18 mouse cellular contexts compared by ENCODE assay signal in the genomic region with DNA sequence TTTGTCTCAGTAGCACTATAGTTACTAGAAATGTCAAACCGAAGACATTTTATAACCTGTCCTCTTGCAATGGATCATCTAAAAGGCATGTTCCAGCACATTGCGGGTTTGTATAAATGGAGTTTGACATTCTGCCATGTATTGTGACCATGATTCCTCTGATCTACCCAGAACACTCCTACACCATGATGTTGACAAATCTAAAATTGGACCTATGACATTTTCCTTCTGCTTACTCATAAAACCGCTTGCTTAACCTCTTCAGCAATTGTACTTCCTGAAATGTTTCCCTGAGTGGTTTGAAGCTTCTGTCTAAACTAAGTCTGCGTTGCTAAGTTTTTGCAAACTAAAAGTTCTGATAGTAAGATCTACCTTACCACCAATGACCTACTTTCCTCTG.
A peak's percentile ranks its signal among the peaks of the same experiment; 100 is the strongest.
DNase-seq lines count a peak whose midpoint lies in the region.
"Had no signal": no experiment of that assay in that cellular context is flagged by ENCODE, and none has a peak within 500 bp of the region (broad histone marks: within the 10 kb centered on the region; RNA-seq: fewer than 3 reads in every experiment).

No protein-coding gene starts in this region.

- DNase-seq in layer of hippocampus, adult 9-11 months = peak; percentile 21
- DNase-seq in layer of hippocampus, postnatal 25 days (ENCODE audit: extremely low spot score in 1 of 2, low spot score in 1 of 2) = no peak
- DNase-seq in lung, postnatal 36 days = peak; percentile 4
- no peak for DNase-seq in lung, postnatal 10 days
- peak; percentile 40 for DNase-seq in adipocyte (ENCODE audit: low spot score)
- peak; percentile 22 for DNase-seq in telencephalon, adult 2 months (ENCODE audit: low read depth, low spot score)
- DNase-seq in left cerebral cortex, adult 11 months (ENCODE audit: low spot score) = no peak
- DNase-seq in ovary, postnatal 36 days (ENCODE audit: low spot score) = no peak
- DNase-seq: adrenal gland, adult 2 months; adrenal gland, postnatal 14 days; B cell, adult 2 months; cerebellum, adult 11-12 months; cerebellum, adult 8-10 months; cerebellum, postnatal 14 days; gastrocnemius, postnatal 25 days; heart, adult 18-20 months; heart, postnatal 14 days; heart, postnatal 4 days had no signal

Comparison
In these comparisons a context has a peak if more than half of its experiments do, and no peak if none do; other contexts are left out.
1. DNase-seq: peak in layer of hippocampus, adult 9-11 months (single experiment), lung, postnatal 36 days (single experiment), adipocyte (single experiment) and telencephalon, adult 2 months (single experiment); none in layer of hippocampus, postnatal 25 days (0 of 2), lung, postnatal 10 days (single experiment), left cerebral cortex, adult 11 months (single experiment) and ovary, postnatal 36 days (single experiment).